Mouse (Mus musculus) adrenal gland, adult (tissue): ENCODE measurements around the gene Immp1l.
A peak's percentile ranks its signal among the peaks of the same experiment; 100 is the strongest.

ENCODE experiments used
- DNase-seq, 2 experiments: peaks; one replicate each; pipeline ENCODE4 v3.0.0; 2022 to 2023; ENCODE audit warnings: low spot score in 1 of 2; ENCODE audit not compliant: inconsistent age in 2 of 2

The Immp1l gene

GRCm38 (mm10) chr2:105903896-105904756 is at the start of gene Immp1l, which contains the start of gene Elp4:
Gene Immp1l, plus strand, starts transcription at chr2:105904638.
Gene Elp4, minus strand, starts transcription at chr2:105904564.
- DNase-seq, result peak; percentile 98 to 99

GRCm38 (mm10) chr2:105854740-105855139 is 49.7 kb upstream of the Immp1l start:
- DNase-seq, result peak in 1 of 2 experiments; percentile 55

- DNase-seq, result no peak
These were observed 31.0 kb upstream of the Immp1l start for GRCm38 (mm10) chr2:105873403-105873802.

- no peak for DNase-seq
These were observed 13.6 kb upstream of the Immp1l start for GRCm38 (mm10) chr2:105890816-105891215.

- no peak for DNase-seq
These were observed 314 bp downstream of the Immp1l start for GRCm38 (mm10) chr2:105904757-105905146.

- peak in 1 of 2 experiments; percentile 36 for DNase-seq
These were observed 3.9 kb downstream of the Immp1l start for GRCm38 (mm10) chr2:105908351-105908750.

GRCm38 (mm10) chr2:105910611-105911010 is 6.2 kb downstream of the Immp1l start:
- no peak for DNase-seq

- DNase-seq, result no peak
These were observed 9.4 kb downstream of the Immp1l start for GRCm38 (mm10) chr2:105913655-105914366.

- peak in 1 of 2 experiments; percentile 56 for DNase-seq
These were observed 12.2 kb downstream of the Immp1l start for GRCm38 (mm10) chr2:105916671-105917070.

- no peak for DNase-seq
These were observed 13.3 kb downstream of the Immp1l start for GRCm38 (mm10) chr2:105917623-105918346.

- no peak for DNase-seq
These were observed 45.7 kb downstream of the Immp1l start for GRCm38 (mm10) chr2:105950131-105950530.

- DNase-seq, result no peak
These were observed 47.0 kb downstream of the Immp1l start for GRCm38 (mm10) chr2:105951350-105951940.

- DNase-seq, result no peak
These were observed 49.4 kb downstream of the Immp1l start for GRCm38 (mm10) chr2:105953862-105954261.

- DNase-seq, result no peak
These were observed 59.0 kb downstream of the Immp1l start for GRCm38 (mm10) chr2:105963447-105963846.

- DNase-seq, result peak in 1 of 2 experiments; percentile 60
These were observed 69.5 kb downstream of the Immp1l start for GRCm38 (mm10) chr2:105973941-105974340.

- no peak for DNase-seq
These were observed 73.6 kb downstream of the Immp1l start for GRCm38 (mm10) chr2:105978065-105978464.

- no peak for DNase-seq
These were observed 80.8 kb downstream of the Immp1l start for GRCm38 (mm10) chr2:105985206-105985605.

- DNase-seq, result no peak
These were observed 82.7 kb downstream of the Immp1l start for GRCm38 (mm10) chr2:105987131-105987530.

GRCm38 (mm10) chr2:105987999-105988398 is 83.6 kb downstream of the Immp1l start:
- no peak for DNase-seq

GRCm38 (mm10) chr2:106002835-106003739 is 98.6 kb downstream of the Immp1l start, which contains the start of gene Dnajc24:
Gene Dnajc24, minus strand, starts transcription at chr2:106003549.
- peak; percentile 91 to 97 for DNase-seq
